Mouse (Mus musculus): ENCODE measurements around the gene Fam81a. TPM values are rescaled to one million over a fixed set of nuclear protein-coding genes. Genes with fewer than 3 reads are reported as not detected.

The Fam81a gene
- polyA plus RNA-seq, 1 experiment = 0.26 TPM

GRCm38 (mm10) chr9:70160071-70160470 is 17.7 kb upstream of the Fam81a start:
- DNase-seq (ENCODE audit: low read depth in 1 of 2, low spot score in 2 of 2) = no peak
- 86% methylated on average over 10 of the region's 10 CpGs for WGBS

GRCm38 (mm10) chr9:70147618-70148017 is 5.3 kb upstream of the Fam81a start:
- DNase-seq (ENCODE audit: low read depth in 1 of 2, low spot score in 2 of 2) = no peak
- H3K36me3 ChIP-seq (ENCODE audit: control insufficient read depth, insufficient read depth, low read length) = no peaks in the 10 kb centered on the region

More at GRCm38 (mm10) chr9:70160071-70160470, 17.7 kb upstream of the Fam81a start:
- no peak overlapping the region for H3K4me3 ChIP-seq (ENCODE audit: extremely low read depth, insufficient read depth, insufficient read length)
- no peaks in the 10 kb centered on the region for H3K36me3 ChIP-seq (ENCODE audit: control insufficient read depth, insufficient read depth, low read length)
- no peaks in the 10 kb centered on the region; the same call in 1 of the 2 replicates for H3K4me1 ChIP-seq (ENCODE audit: control insufficient read depth, insufficient read depth, insufficient read length)
- no peaks in the 10 kb centered on the region for H3K27me3 ChIP-seq (ENCODE audit: control insufficient read depth, insufficient read depth, low read length)
- no peak overlapping the region for H3K27ac ChIP-seq (ENCODE audit: insufficient read depth, low read length)
- TF ChIP-seq POLR2A (IDR thresholded peaks at IDR 0.05; ENCODE audit: low read depth, low read length) = no peak
- TF ChIP-seq CTCF (IDR thresholded peaks at IDR 0.05; ENCODE audit: extremely low read depth, insufficient read depth, insufficient read length, insufficient replicate concordance) = no peak

DNA sequence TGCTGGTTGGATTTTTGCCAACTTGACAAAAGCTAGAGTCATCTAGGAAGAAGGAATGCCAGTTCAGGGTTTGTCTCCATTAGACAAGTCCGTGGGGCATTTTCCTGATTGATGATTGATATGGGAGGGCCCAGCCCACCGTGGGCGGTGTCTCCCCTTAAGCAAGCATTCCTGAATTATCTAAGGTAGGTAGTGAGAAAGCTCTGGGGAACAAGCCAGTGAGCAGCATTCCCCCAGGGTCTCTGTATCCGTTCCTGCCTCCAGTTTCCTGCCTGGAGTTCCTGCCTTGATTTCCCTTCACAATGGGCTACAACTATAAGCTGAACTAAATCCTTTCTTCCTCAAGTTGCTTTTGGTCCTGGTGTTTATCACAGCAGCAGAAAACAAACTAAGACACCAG is 3.1 kb upstream of the Fam81a start:
- peaks cover 12% of the 10 kb centered on the region for H3K27me3 ChIP-seq (ENCODE audit: control insufficient read depth, insufficient read depth, low read length)
- TF ChIP-seq CTCF (IDR thresholded peaks at IDR 0.05; ENCODE audit: extremely low read depth, insufficient read depth, insufficient read length, insufficient replicate concordance) (no peak), POLR2A (IDR thresholded peaks at IDR 0.05; ENCODE audit: low read depth, low read length) (no peak)
- H3K4me3 ChIP-seq (ENCODE audit: extremely low read depth, insufficient read depth, insufficient read length) = no peak overlapping the region
- peaks cover 13% of the 10 kb centered on the region for H3K4me1 ChIP-seq (ENCODE audit: control insufficient read depth, insufficient read depth, insufficient read length)
- H3K27ac ChIP-seq (ENCODE audit: insufficient read depth, low read length) = no peak overlapping the region
- 86% methylated on average over 4 of the region's 4 CpGs for WGBS
- no peak for DNase-seq (ENCODE audit: low read depth in 1 of 2, low spot score in 2 of 2)
- H3K36me3 ChIP-seq (ENCODE audit: control insufficient read depth, insufficient read depth, low read length) = no peaks in the 10 kb centered on the region

More at GRCm38 (mm10) chr9:70147618-70148017, 5.3 kb upstream of the Fam81a start:
- H3K4me1 ChIP-seq (ENCODE audit: control insufficient read depth, insufficient read depth, insufficient read length) = peaks cover 6% of the 10 kb centered on the region; the same call in 1 of the 2 replicates
- TF ChIP-seq POLR2A (IDR thresholded peaks at IDR 0.05; ENCODE audit: low read depth, low read length) (no peak), CTCF (IDR thresholded peaks at IDR 0.05; ENCODE audit: extremely low read depth, insufficient read depth, insufficient read length, insufficient replicate concordance) (no peak)
- no peaks in the 10 kb centered on the region for H3K27me3 ChIP-seq (ENCODE audit: control insufficient read depth, insufficient read depth, low read length)
- no peak overlapping the region for H3K4me3 ChIP-seq (ENCODE audit: extremely low read depth, insufficient read depth, insufficient read length)
- no peak overlapping the region for H3K27ac ChIP-seq (ENCODE audit: insufficient read depth, low read length)
- 82% methylated on average over 3 of the region's 3 CpGs for WGBS

- Histone ChIP-seq H3K36me3 (ENCODE audit: control insufficient read depth, insufficient read depth, low read length) (no peaks in the 10 kb centered on the region), H3K4me3 (ENCODE audit: extremely low read depth, insufficient read depth, insufficient read length) (no peak overlapping the region), H3K27me3 (ENCODE audit: control insufficient read depth, insufficient read depth, low read length) (peaks cover 12% of the 10 kb centered on the region), H3K4me1 (ENCODE audit: control insufficient read depth, insufficient read depth, insufficient read length) (peaks cover 11% of the 10 kb centered on the region), H3K27ac (ENCODE audit: insufficient read depth, low read length) (no peak overlapping the region)
- TF ChIP-seq POLR2A (IDR thresholded peaks at IDR 0.05; ENCODE audit: low read depth, low read length) (no peak), CTCF (IDR thresholded peaks at IDR 0.05; ENCODE audit: extremely low read depth, insufficient read depth, insufficient read length, insufficient replicate concordance) (no peak)
- WGBS = 85% methylated on average over 8 of the region's 8 CpGs
- DNase-seq (ENCODE audit: low read depth in 1 of 2, low spot score in 2 of 2) = no peak
Measured at GRCm38 (mm10) chr9:70143326-70143725, 966 bp upstream of the Fam81a start.

GRCm38 (mm10) chr9:70141885-70142326 is 454 bp downstream of the Fam81a start:
- WGBS = 15% methylated on average over 11 of the region's 11 CpGs
- DNase-seq (ENCODE audit: low read depth in 1 of 2, low spot score in 2 of 2) = no peak
- H3K4me3 ChIP-seq (ENCODE audit: extremely low read depth, insufficient read depth, insufficient read length) = no peak overlapping the region; the same call in 1 of the 2 replicates
- no peak overlapping the region for H3K27ac ChIP-seq (ENCODE audit: insufficient read depth, low read length)
- H3K27me3 ChIP-seq (ENCODE audit: control insufficient read depth, insufficient read depth, low read length) = peaks cover 12% of the 10 kb centered on the region
- H3K36me3 ChIP-seq (ENCODE audit: control insufficient read depth, insufficient read depth, low read length) = no peaks in the 10 kb centered on the region
- TF ChIP-seq POLR2A (IDR thresholded peaks at IDR 0.05; ENCODE audit: low read depth, low read length) = no peak
- no peak for TF ChIP-seq CTCF (IDR thresholded peaks at IDR 0.05; ENCODE audit: extremely low read depth, insufficient read depth, insufficient read length, insufficient replicate concordance)
- H3K4me1 ChIP-seq (ENCODE audit: control insufficient read depth, insufficient read depth, insufficient read length) = peaks cover 7% of the 10 kb centered on the region

DNA sequence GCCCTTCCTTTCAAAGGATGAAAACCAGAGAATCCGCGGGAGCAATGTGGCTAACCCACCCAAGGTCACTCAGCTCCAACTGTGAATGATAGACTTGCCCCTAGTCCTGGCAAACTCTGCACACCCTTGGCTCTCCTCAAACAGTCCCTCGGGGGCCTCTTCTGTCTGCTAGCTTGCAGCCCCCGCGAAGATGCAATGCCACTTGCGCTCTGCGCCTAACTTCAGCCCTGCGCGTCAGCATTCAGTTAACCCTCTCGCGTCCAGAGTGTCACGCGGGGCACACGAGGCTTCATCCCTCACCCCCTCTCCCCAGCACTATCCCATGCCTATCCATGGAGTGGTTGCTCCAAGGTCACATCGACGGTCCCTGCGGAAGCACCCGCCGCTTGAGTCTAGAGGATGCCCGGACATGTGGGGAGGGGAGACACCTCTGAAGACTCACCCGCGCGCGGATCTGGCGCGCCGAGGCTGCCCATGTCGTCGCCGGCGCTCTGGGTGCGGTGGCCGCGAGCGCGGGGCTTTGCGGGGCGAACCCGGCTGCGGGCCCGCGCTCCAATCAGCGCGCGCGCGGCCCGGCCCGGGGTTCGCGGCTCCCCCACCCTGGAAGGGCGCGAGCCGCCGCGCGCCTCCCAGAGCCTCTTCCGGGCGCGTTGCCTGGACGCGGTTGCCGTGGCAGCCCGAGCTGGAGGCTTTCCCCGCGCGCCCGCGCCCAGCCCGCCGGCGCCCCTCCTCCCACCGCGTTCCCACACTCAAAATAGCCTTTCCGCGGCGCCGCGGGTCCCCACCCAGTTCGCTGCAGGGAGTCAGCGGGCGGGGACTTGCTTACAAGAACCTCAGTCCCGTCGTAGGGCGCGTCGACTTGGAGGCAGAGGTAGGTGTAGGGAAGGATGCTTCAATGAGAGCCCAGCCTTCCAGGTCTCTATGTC is 1.2 kb downstream of the Fam81a start:
- Histone ChIP-seq H3K27ac (ENCODE audit: insufficient read depth, low read length) (no peak overlapping the region), H3K4me1 (ENCODE audit: control insufficient read depth, insufficient read depth, insufficient read length) (peaks cover 7% of the 10 kb centered on the region), H3K36me3 (ENCODE audit: control insufficient read depth, insufficient read depth, low read length) (no peaks in the 10 kb centered on the region), H3K27me3 (ENCODE audit: control insufficient read depth, insufficient read depth, low read length) (peaks cover 12% of the 10 kb centered on the region), H3K4me3 (ENCODE audit: extremely low read depth, insufficient read depth, insufficient read length) (peak overlapping the region; percentile 45; the same call in 1 of the 2 replicates)
- peak in 1 of 2 experiments; percentile 21 for DNase-seq (ENCODE audit: low read depth in 1 of 2, low spot score in 2 of 2)
- TF ChIP-seq CTCF (IDR thresholded peaks at IDR 0.05; ENCODE audit: extremely low read depth, insufficient read depth, insufficient read length, insufficient replicate concordance) (no peak), POLR2A (IDR thresholded peaks at IDR 0.05; ENCODE audit: low read depth, low read length) (no peak)
- WGBS = 2% methylated on average over 87 of the region's 87 CpGs

All from spleen, adult 2 months (tissue).